Mouse (Mus musculus) liver, adult 2 months (tissue): ENCODE measurements around the gene Lrig3.

Experiments used
- CTCF ChIP-seq: fragments of 200-500 bp; IDR thresholded peaks from 2 replicates; pipeline ENCODE4 v1.5.1; 2011; ENCODE audit warnings: low read depth, low read length, control low read depth
- POLR2A ChIP-seq: fragments of 200-500 bp; IDR thresholded peaks from 2 replicates; pipeline ENCODE4 v1.6.1; 2011; ENCODE audit warnings: low read length, control low read depth; ENCODE audit not compliant: insufficient read depth; ENCODE audit errors: extremely low read depth

- TF ChIP-seq CTCF (no peak), POLR2A (no peak)
These were observed 22.1 kb downstream of the Lrig3 start for GRCm38 (mm10) chr10:125988037-125988436.
